Mouse (Mus musculus) gastrocnemius, adult 2 months (tissue): ENCODE results near the gene Slc4a4. TPM values are rescaled to one million over a fixed set of nuclear protein-coding genes. Genes with fewer than 3 reads are reported as not detected.

ENCODE experiments used
- DNase-seq: peaks from one replicate; pipeline ENCODE4 v3.0.0; 2022
- H3K27ac ChIP-seq: fragments of 200-600 bp; 2 replicates; pipeline ENCODE4 v1.8.1; 2022; ENCODE audit warnings: mild to moderate bottlenecking
- H3K4me3 ChIP-seq: fragments of 200-600 bp; 2 replicates; pipeline ENCODE4 v1.8.1; 2022; ENCODE audit warnings: mild to moderate bottlenecking, moderate library complexity
- CTCF ChIP-seq: fragments of 200-600 bp; IDR thresholded peaks from 2 replicates; pipeline ENCODE4 v1.8.1; 2022; ENCODE audit warnings: antibody characterized with exemption, mild to moderate bottlenecking, moderate library complexity
- intact Hi-C: fragments of 180-260 bp; cut with DNase I; formaldehyde crosslinking; loops from one replicate; pipeline ENCODE4 v1.15.1; 2025
- total RNA-seq, 2 experiments: library from RNA; stranded (reverse); gene quantifications; 2 replicates each; pipeline ENCODE4 v1.2.3; 2021

The Slc4a4 gene
- total RNA-seq, 2 experiments from 2014 or later = 14.0 to 19.8 TPM

DNA sequence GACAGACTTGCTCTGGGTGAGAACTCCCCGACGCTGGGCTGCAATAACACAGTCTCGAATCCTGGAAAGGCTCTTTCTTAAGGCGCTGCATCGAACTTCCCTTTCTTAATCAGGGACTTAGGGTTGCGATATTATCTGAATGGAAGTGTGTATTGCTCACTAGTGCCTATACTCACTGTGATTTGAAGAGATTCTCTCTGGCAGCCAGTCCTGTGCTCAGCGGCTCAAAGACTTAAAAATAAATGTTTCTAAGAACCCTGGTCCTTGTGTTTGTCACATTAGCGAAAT, 1.7 kb downstream of the Slc4a4 start:
- intact Hi-C loops = loop anchor here (2.0 kb wide), 1 partner anchor 334 kb away; no protein-coding TSS in a partner anchor
- no peak for DNase-seq
- no peak for TF ChIP-seq CTCF
- H3K27ac ChIP-seq = no peak overlapping the region
- peak overlapping the region; percentile 91 for H3K4me3 ChIP-seq

DNA sequence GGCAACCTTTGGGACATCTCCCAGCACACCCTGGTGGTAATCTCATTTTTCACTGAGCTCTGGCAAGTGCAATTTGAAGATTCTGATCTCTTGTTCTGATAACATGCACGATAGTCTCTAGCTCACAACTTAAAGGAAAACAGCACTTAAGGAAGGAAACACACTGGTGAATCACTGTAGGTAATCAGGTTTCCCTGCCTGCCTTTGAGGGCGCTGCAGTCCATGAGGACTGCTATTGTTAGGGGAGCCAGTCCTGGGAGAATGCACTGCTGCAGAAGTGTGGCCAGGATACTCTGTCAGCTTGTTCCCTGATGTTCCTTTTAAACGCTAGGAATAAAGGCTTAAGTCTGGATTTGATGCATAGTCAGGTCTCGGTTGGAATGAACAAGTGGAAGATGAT, 2.7 kb downstream of the Slc4a4 start:
- TF ChIP-seq CTCF = peak; percentile 19; the same call in 1 of the 2 replicates
- Histone ChIP-seq H3K27ac (no peak overlapping the region), H3K4me3 (no peak overlapping the region)
- DNase-seq = no peak
- intact Hi-C loops = loop anchor here (2.0 kb wide), 1 partner anchor 333 kb away; no protein-coding TSS in a partner anchor

DNA sequence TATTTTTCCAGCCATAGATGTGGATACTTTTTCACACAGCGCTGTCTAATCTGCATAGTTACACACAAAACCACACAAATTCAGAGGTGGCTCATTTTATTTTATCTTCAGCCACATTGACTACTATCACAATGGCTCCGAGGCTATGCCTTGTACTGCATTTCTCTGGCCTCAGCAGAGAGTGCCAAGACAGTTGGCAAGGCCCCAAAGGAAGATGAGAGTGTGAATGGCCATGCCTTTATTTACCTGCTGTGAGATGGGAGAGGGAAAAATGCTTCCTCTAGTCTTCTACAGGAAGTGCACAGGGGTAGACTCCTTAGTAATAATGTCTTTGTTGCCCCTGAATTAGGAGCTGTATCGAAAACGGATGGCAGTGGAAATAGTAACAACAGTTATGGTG, 3.5 kb downstream of the Slc4a4 start:
- Histone ChIP-seq H3K27ac (no peak overlapping the region), H3K4me3 (no peak overlapping the region)
- intact Hi-C loops = no loop called here
- TF ChIP-seq CTCF = no peak
- DNase-seq = no peak

DNA sequence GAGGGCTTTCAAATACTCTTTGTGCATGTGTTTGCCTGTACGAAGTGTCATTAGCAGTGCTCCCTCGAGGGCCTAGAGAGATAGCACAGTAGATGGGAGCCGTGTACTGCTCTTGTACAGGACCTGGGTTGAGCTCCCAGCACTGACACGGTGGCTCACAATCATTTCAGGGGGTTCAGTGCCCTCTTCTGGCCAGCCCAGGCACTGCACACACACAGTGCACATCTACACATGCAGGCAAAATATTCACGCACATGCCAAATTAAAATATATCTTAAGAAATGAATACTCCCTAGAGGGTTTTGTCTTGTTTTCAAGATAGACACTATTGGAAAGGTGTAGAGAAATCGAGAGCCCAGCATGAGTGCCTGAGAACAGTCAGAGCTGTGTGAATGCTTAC, 10.0 kb downstream of the Slc4a4 start:
- no peak for DNase-seq
- Histone ChIP-seq H3K4me3 (no peak overlapping the region), H3K27ac (no peak overlapping the region)
- intact Hi-C loops = no loop called here
- peak; percentile 7; the same call in 1 of the 2 replicates for TF ChIP-seq CTCF

DNA sequence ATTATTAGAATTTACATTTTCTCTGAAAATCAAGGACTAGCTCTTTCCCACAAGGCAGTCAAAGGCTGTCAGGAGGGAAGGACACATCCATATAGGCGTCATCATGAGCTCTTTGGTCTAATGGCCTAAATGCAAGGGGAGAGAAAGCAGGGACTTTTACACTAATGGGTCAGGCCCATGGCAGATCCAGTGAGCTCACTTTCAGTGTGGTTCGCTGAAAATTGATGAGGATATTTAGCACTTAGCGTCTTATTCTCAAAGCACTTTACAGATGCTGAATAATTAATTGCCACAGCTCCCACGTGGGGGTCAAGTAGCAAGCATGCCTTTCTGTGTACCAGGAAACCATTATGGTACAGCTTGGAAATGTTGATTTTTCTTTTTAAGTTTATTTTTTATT, 16.5 kb downstream of the Slc4a4 start:
- no peak overlapping the region for H3K27ac ChIP-seq
- DNase-seq = no peak
- no peak overlapping the region for H3K4me3 ChIP-seq
- TF ChIP-seq CTCF = no peak
- intact Hi-C loops = no loop called here

DNA sequence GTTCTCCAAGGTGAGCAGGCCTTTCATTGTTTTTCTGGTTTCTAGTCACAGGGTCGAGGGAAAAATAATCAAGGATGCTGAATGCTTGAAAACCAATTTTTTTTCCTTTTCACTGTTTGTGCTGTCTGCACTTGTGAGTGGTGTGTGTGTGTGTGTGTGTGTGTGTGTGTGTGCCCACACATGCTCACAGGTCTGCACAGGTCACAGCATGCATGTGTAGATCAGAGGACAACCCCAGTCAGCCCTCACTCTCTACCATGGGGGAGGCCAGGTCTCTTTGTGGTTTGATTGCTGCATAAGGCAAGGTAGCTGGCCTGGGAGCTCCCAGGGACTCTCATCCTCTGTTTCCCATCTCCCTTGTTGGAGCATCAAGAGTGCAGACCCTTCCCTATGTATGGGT, 16.9 kb downstream of the Slc4a4 start:
- no peak for TF ChIP-seq CTCF
- H3K27ac ChIP-seq = no peak overlapping the region

DNA sequence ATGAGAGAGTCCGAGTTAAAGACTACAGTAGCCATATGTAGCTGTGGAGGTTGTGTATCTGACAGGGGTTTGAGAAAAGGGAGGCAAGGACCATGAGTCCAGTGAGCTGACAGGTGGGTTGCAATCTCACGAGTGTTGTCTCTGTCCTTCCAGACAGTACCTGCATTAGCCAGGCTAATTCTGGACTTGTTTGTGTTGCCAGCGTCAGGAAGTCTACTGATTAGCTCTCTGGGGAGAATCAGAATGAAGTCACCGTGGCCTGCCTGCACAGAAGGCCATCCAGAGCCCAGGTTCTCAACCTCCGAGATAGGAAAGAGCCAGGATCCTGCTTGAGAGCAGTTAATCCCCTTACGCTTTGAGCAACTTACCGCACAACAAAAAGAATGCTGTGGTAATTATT, 18.2 kb downstream of the Slc4a4 start:
- no peak for DNase-seq
- H3K4me3 ChIP-seq = no peak overlapping the region
- intact Hi-C loops = no loop called here
- TF ChIP-seq CTCF = no peak
- no peak overlapping the region for H3K27ac ChIP-seq

More for the DNA sequence above, 16.9 kb downstream of the Slc4a4 start:
- intact Hi-C loops = no loop called here
- no peak for DNase-seq
- H3K4me3 ChIP-seq = no peak overlapping the region

DNA sequence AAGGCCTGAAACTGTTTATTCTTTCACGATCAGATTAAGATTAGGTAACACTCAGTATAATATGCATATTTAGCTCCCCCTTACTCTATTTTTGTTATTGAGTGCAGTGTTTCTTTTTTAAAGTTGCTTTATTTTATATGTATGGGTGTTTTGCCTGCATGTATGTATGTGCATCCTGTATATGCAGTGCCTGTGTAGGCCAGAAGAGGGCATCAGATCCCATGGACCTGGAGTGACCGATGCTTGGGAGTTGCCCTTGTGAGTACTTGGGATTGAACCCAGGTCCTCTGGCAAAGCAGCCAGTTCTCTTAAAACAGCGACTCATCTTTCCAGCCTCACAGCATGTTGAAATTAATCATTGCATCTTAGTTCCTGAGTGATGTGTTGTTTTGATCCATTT, 21.0 kb downstream of the Slc4a4 start:
- no peak for DNase-seq
- H3K27ac ChIP-seq = no peak overlapping the region
- H3K4me3 ChIP-seq = no peak overlapping the region
- peak; percentile 32; the same call in 1 of the 2 replicates for TF ChIP-seq CTCF
- intact Hi-C loops = no loop called here

DNA sequence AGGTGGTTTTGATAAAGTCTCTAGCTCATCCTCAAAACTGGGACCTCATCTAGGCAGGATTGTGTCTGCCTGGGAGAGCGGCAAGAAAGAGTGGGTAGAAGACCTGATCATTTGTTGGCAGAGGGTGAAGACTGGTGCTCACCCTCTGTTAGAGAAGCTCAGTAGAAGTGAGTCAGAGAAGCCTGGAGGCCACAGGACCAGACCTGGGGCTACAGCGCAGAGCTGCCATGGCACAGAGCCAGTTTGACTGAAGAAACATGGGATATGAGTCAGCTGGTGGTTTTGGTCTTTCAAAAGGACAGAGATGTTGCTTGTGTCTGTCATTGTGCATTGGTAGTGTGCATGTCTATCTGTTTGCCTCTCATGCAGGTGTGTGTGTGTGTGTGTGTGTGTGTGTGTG, 26.0 kb downstream of the Slc4a4 start:
- TF ChIP-seq CTCF = no peak
- intact Hi-C loops = no loop called here
- Histone ChIP-seq H3K4me3 (no peak overlapping the region), H3K27ac (no peak overlapping the region)
- no peak for DNase-seq

DNA sequence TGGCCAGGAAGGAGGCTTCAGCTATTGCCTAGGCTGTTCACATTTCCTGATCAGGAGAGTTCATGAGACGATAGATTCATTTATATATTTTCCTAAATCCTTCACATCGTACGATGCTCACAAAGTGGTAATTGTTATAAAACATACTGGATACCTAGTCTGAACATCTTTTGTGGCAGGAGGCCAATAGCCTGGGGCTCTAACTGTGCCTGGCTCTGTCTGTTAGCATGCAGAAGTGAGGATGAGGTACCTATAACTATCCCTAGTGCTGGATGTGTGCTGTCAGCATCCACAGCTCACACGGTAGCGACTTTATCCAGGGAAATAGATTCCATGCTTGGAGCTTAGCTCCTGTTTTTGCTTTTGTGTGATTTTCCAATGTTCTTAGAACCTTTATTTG, 28.5 kb downstream of the Slc4a4 start:
- intact Hi-C loops = no loop called here
- Histone ChIP-seq H3K4me3 (no peak overlapping the region), H3K27ac (no peak overlapping the region)
- DNase-seq = no peak
- TF ChIP-seq CTCF = no peak

DNA sequence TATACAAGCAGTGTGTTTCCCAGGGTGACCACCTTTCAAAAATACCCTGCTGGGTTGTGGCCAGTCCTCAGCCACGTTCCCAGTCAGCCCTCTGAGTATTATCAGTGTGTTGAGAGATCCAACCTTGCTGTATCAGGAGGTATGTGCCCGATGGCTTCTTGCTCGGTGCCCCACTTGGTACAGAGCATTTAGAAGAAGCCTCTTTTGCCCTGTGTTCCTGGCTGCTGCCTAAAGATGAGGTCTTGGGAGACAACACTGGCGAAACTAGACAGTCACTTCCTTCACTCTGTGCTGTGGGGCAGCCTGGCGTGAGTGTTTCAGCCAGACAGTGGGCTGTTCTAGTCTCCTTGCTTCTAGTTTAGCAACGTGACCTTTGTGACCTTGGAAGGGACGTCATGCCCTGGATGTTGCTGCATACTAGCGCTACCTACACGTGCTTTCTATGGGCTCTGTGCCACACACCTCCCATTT, 29.9 kb downstream of the Slc4a4 start:
- TF ChIP-seq CTCF = no peak
- DNase-seq = no peak
- Histone ChIP-seq H3K27ac (no peak overlapping the region), H3K4me3 (no peak overlapping the region)
- intact Hi-C loops = no loop called here

DNA sequence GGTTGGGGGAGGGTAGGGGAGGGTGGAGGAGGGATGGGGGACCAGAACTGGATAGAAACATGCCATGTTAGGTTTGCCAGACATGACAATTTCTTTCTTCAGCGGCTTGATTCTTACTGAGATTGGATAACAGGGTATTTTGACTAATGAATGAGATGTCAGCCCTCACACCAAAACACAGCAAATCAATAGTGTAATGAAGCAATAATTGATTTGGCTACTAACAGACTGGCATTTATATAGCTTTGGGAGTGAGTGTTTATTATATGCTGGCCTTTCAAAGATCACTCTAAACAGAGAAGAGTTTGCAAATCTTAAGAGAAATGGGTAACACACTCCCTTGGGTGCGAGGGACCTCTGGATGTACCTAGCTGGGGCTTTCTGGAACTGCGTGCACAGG, 30.6 kb downstream of the Slc4a4 start:
- Histone ChIP-seq H3K4me3 (no peak overlapping the region), H3K27ac (no peak overlapping the region)
- no peak for TF ChIP-seq CTCF
- intact Hi-C loops = no loop called here
- no peak for DNase-seq

DNA sequence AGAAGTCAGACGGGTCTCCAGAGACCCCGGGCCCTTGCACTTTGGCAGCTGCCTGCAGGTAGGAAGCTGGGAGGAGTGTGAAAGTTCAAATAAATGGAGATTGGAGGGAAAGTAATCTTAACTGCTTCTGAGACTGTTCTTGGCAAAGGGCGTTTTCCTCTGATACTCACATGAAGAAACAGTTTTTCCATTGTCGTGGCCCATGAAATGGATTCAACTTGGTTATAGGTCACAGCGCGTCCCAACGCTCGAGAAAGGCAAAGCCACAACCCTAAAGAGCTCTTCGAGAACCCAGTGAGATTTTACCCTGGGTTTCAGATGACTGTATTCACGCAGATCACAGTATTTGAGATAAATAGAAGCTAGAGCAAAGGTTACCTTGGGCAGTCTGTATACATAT, 31.0 kb downstream of the Slc4a4 start:
- no peak for DNase-seq
- Histone ChIP-seq H3K27ac (no peak overlapping the region), H3K4me3 (no peak overlapping the region)
- TF ChIP-seq CTCF = no peak
- intact Hi-C loops = no loop called here

DNA sequence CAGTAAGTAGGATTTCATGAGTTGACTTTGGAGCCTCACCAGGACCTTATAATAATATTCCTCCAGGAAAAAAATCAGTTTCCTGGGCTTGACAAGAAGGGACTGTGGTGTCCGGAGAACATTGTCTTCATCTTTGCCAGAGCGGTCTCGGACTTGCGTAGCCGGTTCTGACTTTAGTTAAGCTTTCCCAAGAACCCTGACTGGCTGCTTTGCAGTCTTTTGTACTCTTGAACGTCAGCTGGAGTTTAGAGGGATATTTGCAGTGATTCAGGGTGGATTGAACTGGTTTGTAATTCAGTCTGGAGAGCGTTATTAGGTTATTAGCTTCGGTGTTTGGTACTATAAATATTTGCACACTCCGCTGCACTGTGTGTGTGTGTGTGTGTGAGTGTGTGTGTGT, 31.9 kb downstream of the Slc4a4 start:
- no peak for TF ChIP-seq CTCF
- Histone ChIP-seq H3K27ac (no peak overlapping the region), H3K4me3 (no peak overlapping the region)
- DNase-seq = no peak
- intact Hi-C loops = no loop called here

DNA sequence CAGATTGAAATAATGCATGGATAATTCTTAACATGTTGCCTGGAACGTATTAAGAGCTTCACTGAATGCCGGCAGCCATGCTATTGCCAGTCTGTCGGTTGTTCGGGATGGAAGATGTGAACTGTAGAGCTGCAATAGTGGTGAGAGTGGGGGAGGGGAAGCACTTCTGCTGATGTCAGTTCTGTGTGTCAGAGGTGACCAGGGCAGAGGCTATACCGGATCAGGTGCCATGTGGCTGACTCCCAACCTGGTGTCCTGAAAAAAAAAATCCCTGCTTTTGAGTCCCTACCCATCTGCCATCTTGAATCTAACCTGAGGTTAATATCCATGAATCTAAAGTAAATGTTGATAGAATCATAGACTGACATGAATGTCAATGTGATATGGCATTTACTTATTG, 39.0 kb downstream of the Slc4a4 start:
- intact Hi-C loops = no loop called here
- no peak overlapping the region for H3K4me3 ChIP-seq
- no peak for DNase-seq
- no peak for TF ChIP-seq CTCF
- H3K27ac ChIP-seq = no peak overlapping the region
